ENCODE assay signal across 7 mouse cellular contexts in genomic region chr1:164247971-164248370, GRCm38 (mm10). TPM values are rescaled to one million over a fixed set of nuclear protein-coding genes. Genes with fewer than 3 reads are reported as not detected.
DNase-seq lines count a peak whose midpoint lies in the region; ATAC-seq and TF ChIP-seq lines count a peak whose summit lies in the region.

No protein-coding gene starts in this region.

- dilution Hi-C loops in CH12.LX (cut with MboI; ENCODE audit: extremely low pct_ligation_motif_present, extremely low pct_unique_long_range_greater_than_20kb, low sequenced_read_pairs), result no loop called here

- WGBS in embryonic facial prominence, embryonic 11.5 days, result 8% methylated on average over 10 of the region's 10 CpGs
- 8% methylated on average over 10 of the region's 10 CpGs for WGBS in hindbrain, embryonic 10.5 days
- 15% methylated on average over 10 of the region's 10 CpGs for WGBS in lung, embryonic 14.5 days

- peak overlapping the region; percentile 91 for H3K9ac ChIP-seq in CH12.LX (ENCODE audit: insufficient read depth, low read depth)
- peak overlapping the region; percentile 30 for H3K9ac ChIP-seq in embryonic facial prominence, embryonic 11.5 days (replicated peaks; ENCODE audit: low read length)
- peak overlapping the region; percentile 61 for H3K9ac ChIP-seq in lung, embryonic 14.5 days

- peaks cover 24% of the 10 kb centered on the region for H3K79me2 ChIP-seq in CH12.LX (replicated peaks; ENCODE audit: control insufficient read depth, extremely low read depth, insufficient read depth, poor library complexity, severe bottlenecking)

- peak overlapping the region; percentile 38 for H3K4me2 ChIP-seq in CH12.LX (ENCODE audit: insufficient read depth, low read depth, poor library complexity, severe bottlenecking)
- H3K4me2 ChIP-seq in embryonic facial prominence, embryonic 11.5 days (ENCODE audit: low read depth, low read length), result peak overlapping the region; percentile 43; the same call in 1 of the 2 replicates
- peak overlapping the region; percentile 68 for H3K4me2 ChIP-seq in lung, embryonic 14.5 days

- no peak for TF ChIP-seq CTCF in CH12.LX (conservative IDR thresholded peaks at IDR 0.05 in 1 of 2, IDR thresholded peaks at IDR 0.05 in 1 of 2; ENCODE audit: low read depth in 2 of 2, low read length in 2 of 2)
- TF ChIP-seq CTCF in lung, embryonic 14.5 days (IDR thresholded peaks at IDR 0.05; ENCODE audit: low read depth), result no peak

- peak; percentile 61 for DNase-seq in 416B (ENCODE audit: low read depth)
- peak; percentile 40 for DNase-seq in CH12.LX (ENCODE audit: extremely low read depth)
- DNase-seq in embryonic facial prominence, embryonic 11.5 days (ENCODE audit: low spot score), result peak; percentile 11
- DNase-seq in hindbrain, embryonic 10.5 days (ENCODE audit: low spot score), result peak; percentile 33
- no peak for DNase-seq in lung, embryonic 14.5 days
- DNase-seq in retina, postnatal 1 day, result peak; percentile 20
- DNase-seq in right cerebral cortex, postnatal 25 days, result no peak

- peak overlapping the region; percentile 71 to 79 (median 75) for H3K4me3 ChIP-seq in CH12.LX (replicated peaks in 1 of 3; ENCODE audit: low read depth in 2 of 3, low read length in 2 of 3, poor library complexity in 1 of 3)
- H3K4me3 ChIP-seq in embryonic facial prominence, embryonic 11.5 days (ENCODE audit: low read depth, low read length), result peak overlapping the region; percentile 70; the same call in 1 of the 2 replicates
- H3K4me3 ChIP-seq in hindbrain, embryonic 10.5 days, result peak overlapping the region; percentile 77
- H3K4me3 ChIP-seq in lung, embryonic 14.5 days (ENCODE audit: low read depth, low read length), result peak overlapping the region; percentile 72

- no peak overlapping the region for H3K27ac ChIP-seq in CH12.LX (ENCODE audit: insufficient read depth, low read depth)
- no peak overlapping the region for H3K27ac ChIP-seq in embryonic facial prominence, embryonic 11.5 days (replicated peaks; ENCODE audit: low read depth, low read length)
- H3K27ac ChIP-seq in hindbrain, embryonic 10.5 days, result peak overlapping the region; percentile 91
- H3K27ac ChIP-seq in lung, embryonic 14.5 days (ENCODE audit: low read depth), result peak overlapping the region; percentile 84

- TF ChIP-seq POLR2A in CH12.LX (IDR thresholded peaks at IDR 0.05; ENCODE audit: low read depth, low read length), result no peak

- no peak for ATAC-seq in embryonic facial prominence, embryonic 11.5 days (replicated peaks; ENCODE audit: insufficient number of reproducible peaks, low FRiP score, low TSS enrichment, low read depth)
- ATAC-seq in lung, embryonic 14.5 days (ENCODE audit: insufficient read depth), result no peak

- in situ Hi-C loops in CH12.LX (cut with MboI; ENCODE audit: low pct_ligation_motif_present, low pct_unique_long_range_greater_than_20kb, low sequenced_read_pairs), result no loop called here

- H3K27me3 ChIP-seq in CH12.LX (replicated peaks), result no peaks in the 10 kb centered on the region
- no peaks in the 10 kb centered on the region for H3K27me3 ChIP-seq in embryonic facial prominence, embryonic 11.5 days (ENCODE audit: control insufficient read depth, insufficient read depth, low read length)
- peaks cover 19% of the 10 kb centered on the region for H3K27me3 ChIP-seq in hindbrain, embryonic 10.5 days (ENCODE audit: insufficient read depth, poor library complexity, severe bottlenecking)
- H3K27me3 ChIP-seq in lung, embryonic 14.5 days (ENCODE audit: insufficient read depth, low read length), result no peaks in the 10 kb centered on the region

- H3K9me3 ChIP-seq in CH12.LX (replicated peaks; ENCODE audit: low read length), result no peaks in the 10 kb centered on the region
- no peaks in the 10 kb centered on the region for H3K9me3 ChIP-seq in embryonic facial prominence, embryonic 11.5 days (replicated peaks; ENCODE audit: control insufficient read depth, low read length)
- H3K9me3 ChIP-seq in hindbrain, embryonic 10.5 days, result no peaks in the 10 kb centered on the region
- no peaks in the 10 kb centered on the region for H3K9me3 ChIP-seq in lung, embryonic 14.5 days (ENCODE audit: low read depth, low read length)

- H3K36me3 ChIP-seq in CH12.LX (replicated peaks in 1 of 2; ENCODE audit: control insufficient read depth in 1 of 2, insufficient read depth in 1 of 2, low read length in 1 of 2), result peaks cover 0 to 3% of the 10 kb centered on the region in 2 experiments
- no peaks in the 10 kb centered on the region for H3K36me3 ChIP-seq in embryonic facial prominence, embryonic 11.5 days (replicated peaks; ENCODE audit: control insufficient read depth, insufficient read depth, low read depth, low read length)
- H3K36me3 ChIP-seq in hindbrain, embryonic 10.5 days, result no peaks in the 10 kb centered on the region
- no peaks in the 10 kb centered on the region for H3K36me3 ChIP-seq in lung, embryonic 14.5 days (ENCODE audit: insufficient read depth)

- H3K4me1 ChIP-seq in CH12.LX (ENCODE audit: control insufficient read depth in 1 of 2, insufficient read depth in 2 of 2), result peaks cover 5 to 24% of the 10 kb centered on the region in 2 experiments
- H3K4me1 ChIP-seq in embryonic facial prominence, embryonic 11.5 days (ENCODE audit: control insufficient read depth, insufficient read depth, low read length), result peaks cover 2% of the 10 kb centered on the region; the same call in 1 of the 2 replicates
- peaks cover 42% of the 10 kb centered on the region for H3K4me1 ChIP-seq in hindbrain, embryonic 10.5 days (replicated peaks)
- peaks cover 6% of the 10 kb centered on the region; the same call in 1 of the 2 replicates for H3K4me1 ChIP-seq in lung, embryonic 14.5 days (ENCODE audit: insufficient read depth)

- no peak for TF ChIP-seq EP300 in CH12.LX (IDR thresholded peaks at IDR 0.05; ENCODE audit: low read length)

- TF ChIP-seq RAD21 in CH12.LX (IDR thresholded peaks at IDR 0.05; ENCODE audit: low read depth, low read length), result no peak

TF ChIP-seq in CH12.LX, 34 proteins besides CTCF, POLR2A, EP300 and RAD21:
- no peak for TF ChIP-seq USF1 (IDR thresholded peaks at IDR 0.05; ENCODE audit: low read depth, low read length)
- TF ChIP-seq USF2 (conservative IDR thresholded peaks at IDR 0.05; ENCODE audit: low read depth, low read length), result no peak
- TF ChIP-seq NRF1 (IDR thresholded peaks at IDR 0.05; ENCODE audit: low read depth, low read length), result no peak
- peak; percentile 46; the same call in 1 of the 2 replicates for TF ChIP-seq MXI1 (IDR thresholded peaks at IDR 0.05; ENCODE audit: low read depth, low read length)
- 0 out of 2 replicates have a peak, but pooled peaks have one; percentile 11 for TF ChIP-seq CHD1 (IDR thresholded peaks at IDR 0.05; ENCODE audit: low read depth, low read length)
- no peak for TF ChIP-seq ZKSCAN1 (IDR thresholded peaks at IDR 0.05; ENCODE audit: borderline replicate concordance, low read depth, low read length)
- peak; percentile 56 for TF ChIP-seq ELF1 (IDR thresholded peaks at IDR 0.05; ENCODE audit: low read depth, low read length)
- peak; percentile 8; the same call in 1 of the 2 replicates for TF ChIP-seq BHLHE40 (IDR thresholded peaks at IDR 0.05; ENCODE audit: low read depth, low read length)

RNA-seq across cellular contexts. Expression of gene Slc19a2, which starts 0.9 kb away (rescaled TPM):
- total RNA-seq in CH12.LX (2012; rRNA removed), result 15.1 and 16.8 TPM in 2 replicates
- total RNA-seq in CH12.LX (2014; rRNA removed), result 26.1 and 28.4 TPM in 2 replicates
- 10.9 and 11.6 TPM in 2 replicates for polyA plus RNA-seq in CH12.LX (2012; ENCODE audit: insufficient read length, low read depth)
- polyA plus RNA-seq in embryonic facial prominence, embryonic 11.5 days (2014; fragmentation: Nextera tagmentation; extraction: Ambion mirVana), result 10.5 and 11.8 TPM in 2 replicates
- 8.2 and 12.5 TPM in 2 replicates for polyA plus RNA-seq in hindbrain, embryonic 10.5 days (2016; fragmentation: Nextera tagmentation; extraction: Ambion mirVana)
- polyA plus RNA-seq in lung, embryonic 14.5 days (2014; fragmentation: Nextera tagmentation; extraction: Ambion mirVana), result 9.2 and 9.4 TPM in 2 replicates

RNA-seq across cellular contexts. Expression of gene Ccdc181, which starts 27.4 kb away (rescaled TPM):
- 9.4 and 10.6 TPM in 2 replicates for total RNA-seq in CH12.LX (2012; rRNA removed)
- total RNA-seq in CH12.LX (2014; rRNA removed), result 8.8 and 12.2 TPM in 2 replicates
- polyA plus RNA-seq in CH12.LX (2012; ENCODE audit: insufficient read length, low read depth), result 12.1 and 14.6 TPM in 2 replicates
- 8.7 and 9.6 TPM in 2 replicates for polyA plus RNA-seq in embryonic facial prominence, embryonic 11.5 days (2014; fragmentation: Nextera tagmentation; extraction: Ambion mirVana)
- polyA plus RNA-seq in hindbrain, embryonic 10.5 days (2016; fragmentation: Nextera tagmentation; extraction: Ambion mirVana), result 11.2 and 12.2 TPM in 2 replicates
- 5.0 and 6.0 TPM in 2 replicates for polyA plus RNA-seq in lung, embryonic 14.5 days (2014; fragmentation: Nextera tagmentation; extraction: Ambion mirVana)

RNA-seq across cellular contexts. Expression of gene Nme7, which starts 56.0 kb away (rescaled TPM):
- total RNA-seq in CH12.LX (2012; rRNA removed), result 23.5 and 28.4 TPM in 2 replicates
- total RNA-seq in CH12.LX (2014; rRNA removed), result 33.2 and 35.9 TPM in 2 replicates
- polyA plus RNA-seq in CH12.LX (2012; ENCODE audit: insufficient read length, low read depth), result 25.3 and 29.0 TPM in 2 replicates
- 46.7 and 51.6 TPM in 2 replicates for polyA plus RNA-seq in embryonic facial prominence, embryonic 11.5 days (2014; fragmentation: Nextera tagmentation; extraction: Ambion mirVana)
- polyA plus RNA-seq in hindbrain, embryonic 10.5 days (2016; fragmentation: Nextera tagmentation; extraction: Ambion mirVana), result 30.7 and 31.8 TPM in 2 replicates
- 32.6 and 32.9 TPM in 2 replicates for polyA plus RNA-seq in lung, embryonic 14.5 days (2014; fragmentation: Nextera tagmentation; extraction: Ambion mirVana)

RNA-seq across cellular contexts. Expression of gene Blzf1, which starts 59.3 kb away (rescaled TPM):
- total RNA-seq in CH12.LX (2012; rRNA removed) (13.7 and 17.5 TPM in 2 replicates), CH12.LX (2014; rRNA removed) (21.9 and 22.2 TPM in 2 replicates)
- 18.8 and 24.7 TPM in 2 replicates for polyA plus RNA-seq in CH12.LX (2012; ENCODE audit: insufficient read length, low read depth)
- 26.7 and 26.9 TPM in 2 replicates for polyA plus RNA-seq in embryonic facial prominence, embryonic 11.5 days (2014; fragmentation: Nextera tagmentation; extraction: Ambion mirVana)
- 26.2 and 26.4 TPM in 2 replicates for polyA plus RNA-seq in hindbrain, embryonic 10.5 days (2016; fragmentation: Nextera tagmentation; extraction: Ambion mirVana)
- polyA plus RNA-seq in lung, embryonic 14.5 days (2014; fragmentation: Nextera tagmentation; extraction: Ambion mirVana), result 23.9 and 27.8 TPM in 2 replicates

Comparison
In these comparisons a context has a peak if more than half of its experiments do, and no peak if none do; other contexts are left out.
1. DNase-seq: peak in 416B (single experiment), CH12.LX (single experiment), embryonic facial prominence, embryonic 11.5 days (single experiment), hindbrain, embryonic 10.5 days (single experiment) and retina, postnatal 1 day (single experiment); none in lung, embryonic 14.5 days (single experiment) and right cerebral cortex, postnatal 25 days (single experiment).
2. H3K27ac ChIP-seq: peak in hindbrain, embryonic 10.5 days (single experiment) and lung, embryonic 14.5 days (single experiment); none in CH12.LX (single experiment) and embryonic facial prominence, embryonic 11.5 days (single experiment).
3. H3K9ac ChIP-seq: peak in every context shown above with its lines; median percentile 91 in CH12.LX; 61 in lung, embryonic 14.5 days; 30 in embryonic facial prominence, embryonic 11.5 days.
4. Peak in every context shown above with its lines, with median percentiles within 50 percentile points of each other: H3K4me2 ChIP-seq and H3K4me3 ChIP-seq.